Mouse (Mus musculus) skeletal muscle tissue, adult 2 months (tissue): ENCODE data around the gene Gm43720.

Experiments
- DNase-seq: peaks from one replicate; pipeline ENCODE4 v3.0.0-alpha.2; 2012; ENCODE audit warnings: low read depth, low spot score

The Gm43720 gene

GRCm38 (mm10) chr5:138262582-138263240 lies 17.0 kb downstream of the Gm43720 start:
- no peak for DNase-seq

- no peak for DNase-seq
Measured at GRCm38 (mm10) chr5:138262001-138262400, 17.8 kb downstream of the Gm43720 start.

GRCm38 (mm10) chr5:138260834-138261233 lies 18.9 kb downstream of the Gm43720 start:
- no peak for DNase-seq

- DNase-seq = no peak
Measured at GRCm38 (mm10) chr5:138260051-138260450, 19.7 kb downstream of the Gm43720 start.

- DNase-seq = no peak
Measured at GRCm38 (mm10) chr5:138258993-138259392, 20.8 kb downstream of the Gm43720 start.

- no peak for DNase-seq
Measured at GRCm38 (mm10) chr5:138258542-138258941, 21.2 kb downstream of the Gm43720 start.

- DNase-seq = no peak
Measured at GRCm38 (mm10) chr5:138258078-138258477, 21.7 kb downstream of the Gm43720 start.

- no peak for DNase-seq
Measured at GRCm38 (mm10) chr5:138257585-138257978, 22.2 kb downstream of the Gm43720 start.

GRCm38 (mm10) chr5:138256966-138257584 lies 22.7 kb downstream of the Gm43720 start:
- DNase-seq = no peak

GRCm38 (mm10) chr5:138256094-138256467 lies 23.7 kb downstream of the Gm43720 start:
- no peak for DNase-seq

- DNase-seq = peak; percentile 96
Measured at GRCm38 (mm10) chr5:138255353-138256093, 24.2 kb downstream of the Gm43720 start, which contains the start of gene Lamtor4. Lamtor4 (plus strand) TSS chr5:138255482.

- no peak for DNase-seq
Measured at GRCm38 (mm10) chr5:138253061-138253460, 26.7 kb downstream of the Gm43720 start.

GRCm38 (mm10) chr5:138251144-138251543 lies 28.6 kb downstream of the Gm43720 start:
- DNase-seq = no peak

- DNase-seq = no peak
Measured at GRCm38 (mm10) chr5:138241511-138241910, 38.2 kb downstream of the Gm43720 start.

- no peak for DNase-seq
Measured at GRCm38 (mm10) chr5:138234224-138234623, 45.5 kb downstream of the Gm43720 start.

- DNase-seq = no peak
Measured at GRCm38 (mm10) chr5:138233778-138234177, 46.0 kb downstream of the Gm43720 start.

- DNase-seq = no peak
Measured at GRCm38 (mm10) chr5:138229511-138229910, 50.2 kb downstream of the Gm43720 start.

- no peak for DNase-seq
Measured at GRCm38 (mm10) chr5:138228026-138228425, 51.7 kb downstream of the Gm43720 start.

- peak; percentile 9 for DNase-seq
Measured at GRCm38 (mm10) chr5:138227367-138227766, 52.4 kb downstream of the Gm43720 start.

- DNase-seq = no peak
Measured at GRCm38 (mm10) chr5:138226491-138226890, 53.3 kb downstream of the Gm43720 start.

- no peak for DNase-seq
Measured at GRCm38 (mm10) chr5:138225700-138226099, 54.1 kb downstream of the Gm43720 start, which contains the start of gene Nxpe5. Nxpe5 (plus strand) TSS chr5:138225898.

GRCm38 (mm10) chr5:138223287-138223686 lies 56.5 kb downstream of the Gm43720 start:
- DNase-seq = no peak

GRCm38 (mm10) chr5:138222111-138222510 lies 57.6 kb downstream of the Gm43720 start:
- DNase-seq = peak; percentile 24
